Mouse (Mus musculus) hindbrain, embryonic 13.5 days (tissue): Measurements from ENCODE around the gene Gse1. TPM values are rescaled to one million over a fixed set of nuclear protein-coding genes. Genes with fewer than 3 reads are reported as not detected.
A peak's percentile ranks its signal among the peaks of the same experiment; 100 is the strongest.

Experiments used
- ATAC-seq: fragments of 200-750 bp; cut with Nextera tagmentation; 2 replicates; pipeline ENCODE4 v1.8.0; 2017; ENCODE audit warnings: moderate TSS enrichment; ENCODE audit not compliant: low FRiP score
- H3K27ac ChIP-seq: fragments of 300-500 bp; sonication (generic); 2 replicates; pipeline ENCODE4 v1.5.1; 2015; ENCODE audit warnings: inconsistent platforms, mild to moderate bottlenecking, moderate library complexity
- H3K27me3 ChIP-seq: fragments of 300-500 bp; sonication (generic); 2 replicates; pipeline ENCODE4 v1.6.1; 2015; ENCODE audit warnings: mild to moderate bottlenecking, inconsistent platforms
- H3K36me3 ChIP-seq: fragments of 300-500 bp; sonication (generic); 2 replicates; pipeline ENCODE4 v1.6.1; 2015; ENCODE audit warnings: mild to moderate bottlenecking, inconsistent platforms
- H3K4me1 ChIP-seq: fragments of 300-500 bp; sonication (generic); replicated peaks from 2 replicates; pipeline ENCODE4 v1.6.1; 2015; ENCODE audit warnings: inconsistent platforms
- H3K4me2 ChIP-seq: fragments of 300-500 bp; sonication (generic); 2 replicates; pipeline ENCODE4 v1.6.1; 2015; ENCODE audit warnings: inconsistent platforms, mild to moderate bottlenecking, moderate library complexity
- H3K4me3 ChIP-seq: fragments of 300-500 bp; sonication (generic); 2 replicates; pipeline ENCODE4 v1.5.1; 2015; ENCODE audit warnings: mild to moderate bottlenecking, inconsistent platforms
- H3K9ac ChIP-seq: fragments of 300-500 bp; sonication (generic); 2 replicates; pipeline ENCODE4 v1.6.1; 2015; ENCODE audit warnings: mild to moderate bottlenecking, inconsistent platforms
- H3K9me3 ChIP-seq: fragments of 300-500 bp; sonication (generic); 2 replicates; pipeline ENCODE4 v1.6.1; 2016; ENCODE audit warnings: inconsistent platforms
- WGBS: fragments of 180-500 bp; shearing (Covaris S2); methylation state at CpG from one replicate; pipeline ENCODE4 v1.1.7; 2015; 5-methylcytosine and 5-hydroxymethylcytosine counted together
- polyA plus RNA-seq: library from polyadenylated mRNA; unstranded; fragments of >200 nt; fragmentation: Nextera tagmentation; extraction: Ambion mirVana; gene quantifications from 2 replicates; pipeline ENCODE4 v1.2.1, GENCODE M21; 2015

The Gse1 gene
- polyA plus RNA-seq, 1 experiment from 2014 or later, result 22.1 TPM

GRCm38 (mm10) chr8:120476711-120477575, 248.7 kb downstream of the Gse1 start:
- no peak for ATAC-seq
- H3K4me3 ChIP-seq, result no peak overlapping the region
- peak overlapping the region; percentile 20; the same call in 1 of the 2 replicates for H3K9ac ChIP-seq
- H3K27ac ChIP-seq, result peak overlapping the region; percentile 82
- no peaks in the 10 kb centered on the region for H3K9me3 ChIP-seq
- H3K36me3 ChIP-seq, result no peaks in the 10 kb centered on the region
- H3K27me3 ChIP-seq, result no peaks in the 10 kb centered on the region
- WGBS, result 36% methylated on average over 25 of the region's 25 CpGs
- peaks cover 67% of the 10 kb centered on the region for H3K4me1 ChIP-seq
- no peak overlapping the region for H3K4me2 ChIP-seq

- no peak for ATAC-seq
- WGBS, result 88% methylated on average over 11 of the region's 11 CpGs
- H3K4me3 ChIP-seq, result no peak overlapping the region
- 0 out of 2 replicates have a peak overlapping the region, but pooled peaks have one; percentile 4 for H3K27ac ChIP-seq
- no peaks in the 10 kb centered on the region for H3K36me3 ChIP-seq
- no peaks in the 10 kb centered on the region for H3K27me3 ChIP-seq
- H3K9me3 ChIP-seq, result no peaks in the 10 kb centered on the region
- no peak overlapping the region for H3K4me2 ChIP-seq
- H3K4me1 ChIP-seq, result peaks cover 53% of the 10 kb centered on the region
- H3K9ac ChIP-seq, result no peak overlapping the region
Observed at GRCm38 (mm10) chr8:120478754-120479153, 250.5 kb downstream of the Gse1 start.

GRCm38 (mm10) chr8:120479691-120480090, 251.4 kb downstream of the Gse1 start:
- Histone ChIP-seq H3K4me2 (no peak overlapping the region), H3K4me3 (no peak overlapping the region), H3K9me3 (no peaks in the 10 kb centered on the region), H3K27me3 (no peaks in the 10 kb centered on the region), H3K27ac (no peak overlapping the region), H3K4me1 (peaks cover 53% of the 10 kb centered on the region), H3K9ac (no peak overlapping the region), H3K36me3 (no peaks in the 10 kb centered on the region)
- 88% methylated on average over 4 of the region's 4 CpGs for WGBS
- ATAC-seq, result no peak

GRCm38 (mm10) chr8:120482015-120482689, 253.9 kb downstream of the Gse1 start:
- Histone ChIP-seq H3K4me3 (no peak overlapping the region), H3K27me3 (no peaks in the 10 kb centered on the region), H3K4me2 (no peak overlapping the region), H3K9ac (no peak overlapping the region), H3K4me1 (peaks cover 55% of the 10 kb centered on the region), H3K27ac (no peak overlapping the region), H3K9me3 (no peaks in the 10 kb centered on the region), H3K36me3 (no peaks in the 10 kb centered on the region)
- no peak for ATAC-seq
- WGBS, result 75% methylated on average over 8 of the region's 9 CpGs

- no peaks in the 10 kb centered on the region for H3K36me3 ChIP-seq
- no peak for ATAC-seq
- peaks cover 45% of the 10 kb centered on the region for H3K4me1 ChIP-seq
- 34% methylated on average over 6 of the region's 6 CpGs for WGBS
- H3K4me3 ChIP-seq, result no peak overlapping the region
- no peaks in the 10 kb centered on the region for H3K27me3 ChIP-seq
- H3K4me2 ChIP-seq, result no peak overlapping the region
- H3K27ac ChIP-seq, result peak overlapping the region; percentile 84
- H3K9me3 ChIP-seq, result no peaks in the 10 kb centered on the region
- peak overlapping the region; percentile 58 for H3K9ac ChIP-seq
Observed at GRCm38 (mm10) chr8:120484460-120484859, 256.2 kb downstream of the Gse1 start.

- no peak overlapping the region for H3K4me2 ChIP-seq
- no peak overlapping the region for H3K4me3 ChIP-seq
- H3K4me1 ChIP-seq, result peaks cover 51% of the 10 kb centered on the region
- H3K9ac ChIP-seq, result peak overlapping the region; percentile 58; the same call in 1 of the 2 replicates
- peak overlapping the region; percentile 84 for H3K27ac ChIP-seq
- no peak for ATAC-seq
- H3K27me3 ChIP-seq, result no peaks in the 10 kb centered on the region
- no peaks in the 10 kb centered on the region for H3K9me3 ChIP-seq
- 29% methylated on average over 6 of the region's 6 CpGs for WGBS
- no peaks in the 10 kb centered on the region for H3K36me3 ChIP-seq
Observed at GRCm38 (mm10) chr8:120485116-120485515, 256.9 kb downstream of the Gse1 start.

- H3K9ac ChIP-seq, result peak overlapping the region; percentile 98
- no peaks in the 10 kb centered on the region for H3K9me3 ChIP-seq
- H3K36me3 ChIP-seq, result no peaks in the 10 kb centered on the region
- peak overlapping the region; percentile 94 for H3K4me2 ChIP-seq
- H3K4me1 ChIP-seq, result peaks cover 58% of the 10 kb centered on the region
- no peak for ATAC-seq
- H3K27ac ChIP-seq, result peak overlapping the region; percentile 100
- WGBS, result 19% methylated on average over 21 of the region's 21 CpGs
- H3K4me3 ChIP-seq, result peak overlapping the region; percentile 91
- H3K27me3 ChIP-seq, result no peaks in the 10 kb centered on the region
Observed at GRCm38 (mm10) chr8:120485551-120486476, 257.6 kb downstream of the Gse1 start.

GRCm38 (mm10) chr8:120486477-120487376, 258.5 kb downstream of the Gse1 start:
- ATAC-seq, result peak; percentile 21; the same call in 1 of the 2 replicates
- no peaks in the 10 kb centered on the region for H3K36me3 ChIP-seq
- H3K9ac ChIP-seq, result peak overlapping the region; percentile 98
- H3K9me3 ChIP-seq, result no peaks in the 10 kb centered on the region
- H3K4me1 ChIP-seq, result peaks cover 67% of the 10 kb centered on the region
- H3K27me3 ChIP-seq, result no peaks in the 10 kb centered on the region
- H3K4me3 ChIP-seq, result peak overlapping the region; percentile 91
- WGBS, result under 1% methylated on average over 49 of the region's 50 CpGs
- peak overlapping the region; percentile 100 for H3K27ac ChIP-seq
- H3K4me2 ChIP-seq, result peak overlapping the region; percentile 94

GRCm38 (mm10) chr8:120487377-120487728, 259.1 kb downstream of the Gse1 start:
- Histone ChIP-seq H3K27ac (peak overlapping the region; percentile 100), H3K4me2 (peak overlapping the region; percentile 94), H3K27me3 (no peaks in the 10 kb centered on the region), H3K9me3 (no peaks in the 10 kb centered on the region), H3K4me3 (peak overlapping the region; percentile 91), H3K36me3 (no peaks in the 10 kb centered on the region), H3K9ac (peak overlapping the region; percentile 98), H3K4me1 (peaks cover 73% of the 10 kb centered on the region)
- peak; percentile 4; the same call in 1 of the 2 replicates for ATAC-seq
- WGBS, result under 1% methylated on average over 34 of the region's 34 CpGs

GRCm38 (mm10) chr8:120487729-120488510, 259.7 kb downstream of the Gse1 start:
- Histone ChIP-seq H3K9ac (peak overlapping the region; percentile 98), H3K4me2 (peak overlapping the region; percentile 94), H3K27ac (peak overlapping the region; percentile 100), H3K9me3 (no peaks in the 10 kb centered on the region), H3K4me3 (peak overlapping the region; percentile 91), H3K4me1 (peaks cover 79% of the 10 kb centered on the region), H3K27me3 (no peaks in the 10 kb centered on the region), H3K36me3 (no peaks in the 10 kb centered on the region)
- under 1% methylated on average over 53 of the region's 55 CpGs for WGBS
- ATAC-seq, result peak; percentile 59
